Mouse (Mus musculus): ENCODE data around the gene Usp17la.
"Not testable (repeated sequence)": the region's sequence is repeated elsewhere in the genome, so short reads cannot be mapped to it uniquely, and the experiment has no call there.

The Usp17la gene

DNA sequence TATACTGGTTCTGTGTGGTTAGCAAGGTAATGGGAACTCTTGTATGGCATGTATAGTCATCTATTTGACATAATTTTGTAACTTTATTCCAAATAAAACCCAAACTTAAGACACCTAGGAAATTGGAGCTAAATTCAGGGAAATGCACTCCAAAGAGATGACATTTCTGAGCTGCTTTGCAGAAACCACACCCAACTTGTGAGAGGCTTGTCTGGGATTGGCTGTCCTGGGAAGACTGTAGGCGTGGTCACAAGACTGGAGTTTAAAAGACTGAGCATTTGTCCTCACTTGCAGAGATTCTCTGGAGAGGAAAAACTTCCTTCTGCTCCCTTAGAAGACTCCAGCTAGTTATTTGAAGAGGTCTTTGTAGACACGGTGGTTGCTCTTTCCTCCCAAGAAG is at the start of gene Usp17la:
Gene Usp17la, plus strand, starts transcription at position 301 of the 400 bp plus-strand sequence.
- CTCF ChIA-PET: not testable (repeated sequence)

DNA sequence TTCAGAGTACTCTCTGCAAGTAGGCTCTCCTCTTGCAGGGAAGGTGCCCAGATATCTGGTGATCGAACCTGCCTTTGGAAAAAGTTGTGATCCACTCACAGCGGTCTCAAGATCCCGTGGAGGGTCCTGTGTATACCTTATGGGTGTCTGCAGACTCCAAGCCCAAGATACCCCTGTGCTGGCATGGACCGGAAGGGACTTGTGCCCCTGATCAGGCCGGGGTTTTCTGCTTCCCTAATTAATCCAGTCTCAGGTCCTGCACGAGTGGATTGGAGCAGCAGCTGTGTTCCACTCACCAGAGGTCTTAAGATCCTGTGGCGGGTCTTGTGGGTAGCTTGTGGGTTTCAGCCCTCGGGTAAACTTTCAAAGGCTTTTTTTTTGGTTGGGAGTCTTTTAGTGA is 46.5 kb upstream of the Usp17la start:
- CTCF ChIA-PET: not testable (repeated sequence)

- CTCF ChIA-PET: no interaction called here
These were observed 14.3 kb upstream of the Usp17la start, which contains the start of gene Usp17lb for GRCm38 (mm10) chr7:104842503-104842902. TSS of gene Usp17lb (minus strand) at chr7:104842603.

DNA sequence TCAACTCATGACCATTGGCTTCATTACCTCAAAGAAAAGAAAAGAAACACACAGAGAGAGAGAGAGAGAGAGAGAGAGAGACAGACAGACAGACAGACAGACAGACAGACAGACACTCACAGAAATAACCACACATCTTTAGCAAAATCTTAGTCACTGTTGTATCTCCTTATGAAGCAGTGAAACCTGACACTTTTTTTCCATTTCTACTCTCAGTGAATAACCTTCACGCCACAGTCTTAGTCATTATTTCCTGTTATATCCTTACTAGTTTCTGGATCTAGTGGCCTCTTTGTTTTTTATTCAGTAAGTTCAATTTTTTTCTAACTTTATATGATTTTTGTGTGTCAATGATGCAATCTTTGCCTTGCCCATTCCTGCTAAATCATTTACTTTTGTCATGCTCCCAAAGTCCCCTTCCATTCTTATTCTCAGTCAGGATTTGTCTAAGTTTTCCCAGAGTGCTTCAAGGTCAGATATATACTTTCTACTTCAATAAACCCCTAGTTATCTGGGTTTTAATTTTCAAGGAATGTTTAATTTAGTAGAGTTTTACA is 13.0 kb upstream of the Usp17la start:
- CTCF ChIA-PET: no interaction called here

DNA sequence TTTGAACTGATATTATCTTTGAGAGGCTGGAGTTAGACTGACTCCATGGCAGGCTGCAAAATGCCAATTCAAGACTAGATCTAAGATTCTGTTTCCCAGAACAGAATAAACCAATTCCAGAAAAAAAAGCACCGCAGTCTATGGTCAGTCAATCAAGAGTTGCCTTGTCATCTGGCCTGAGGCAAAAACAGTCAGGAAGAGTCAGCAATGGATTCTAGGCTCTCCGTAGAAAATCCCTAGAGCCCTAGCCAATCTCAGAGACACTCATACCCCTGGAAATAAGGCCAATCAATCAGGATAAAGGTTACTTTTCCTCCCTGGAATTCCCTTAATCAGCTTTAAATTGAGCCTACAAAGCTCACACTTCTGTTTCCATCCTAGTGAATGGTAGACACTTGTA is 5.3 kb upstream of the Usp17la start:
- CTCF ChIA-PET: not testable (repeated sequence)

GRCm38 (mm10) chr7:104855248-104855750 is 1.5 kb upstream of the Usp17la start:
- CTCF ChIA-PET: no interaction called here

DNA sequence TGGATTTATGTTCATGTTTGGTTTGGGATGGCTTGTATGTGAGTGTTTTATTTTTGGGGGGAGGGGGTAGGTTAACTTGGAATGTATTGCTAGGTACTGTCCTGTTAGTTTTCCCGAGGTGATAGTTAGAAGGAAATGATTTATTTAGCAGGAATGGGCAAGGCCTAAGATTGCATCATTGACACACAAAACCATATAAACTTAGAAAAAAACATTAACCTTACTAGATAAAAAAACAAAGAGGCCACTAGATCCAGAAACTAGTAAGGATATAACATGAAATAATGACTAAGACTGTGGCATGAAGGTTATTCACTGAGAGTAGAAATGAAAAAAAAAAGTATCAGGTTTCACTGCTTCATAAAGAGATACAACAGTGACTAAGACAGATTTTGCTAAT is 874 bp downstream of the Usp17la start:
- CTCF ChIA-PET: no interaction called here

GRCm38 (mm10) chr7:104861381-104861780 is 4.6 kb downstream of the Usp17la start:
- CTCF ChIA-PET: no interaction called here

DNA sequence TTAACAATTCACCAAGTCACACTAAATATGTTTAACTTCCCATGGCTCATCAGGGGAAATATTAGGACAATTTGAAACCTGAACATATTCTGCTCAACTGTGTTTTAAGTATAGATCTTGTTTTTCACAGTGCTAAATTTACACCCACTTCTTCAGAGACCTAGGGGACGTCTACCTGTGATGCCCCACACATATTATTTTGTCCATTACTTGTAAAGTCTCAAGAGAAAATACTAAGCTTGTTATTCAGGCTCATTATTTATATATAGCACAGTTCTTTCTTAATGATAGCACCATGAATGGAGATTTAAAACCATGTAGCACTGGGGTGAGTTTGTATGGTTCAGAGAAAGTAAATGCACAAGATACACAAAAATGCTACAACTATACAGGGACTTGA is 20.9 kb downstream of the Usp17la start, which contains the start of gene Olfr665:
Gene Olfr665, plus strand, starts transcription at position 301 of the 400 bp plus-strand sequence.
- CTCF ChIA-PET: no interaction called here

DNA sequence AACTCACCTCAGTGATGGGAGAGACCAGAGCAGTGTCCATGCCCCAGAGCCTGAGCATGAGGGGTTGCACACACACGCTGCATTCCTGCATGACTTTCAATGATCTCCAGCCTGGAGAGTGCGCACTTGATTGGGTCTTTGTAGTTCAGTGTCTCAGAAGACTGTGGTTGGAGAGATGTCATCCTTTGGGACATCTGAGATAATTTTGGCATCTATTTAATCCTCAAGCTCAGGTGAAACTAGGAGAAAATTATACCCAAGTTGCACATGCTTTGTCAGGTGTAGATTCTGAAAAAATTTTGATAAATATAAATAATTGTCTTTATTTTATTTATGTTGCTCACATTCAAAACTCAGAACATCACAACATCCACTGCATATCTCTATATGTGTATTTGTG is 39.0 kb downstream of the Usp17la start, which contains the start of gene Olfr666:
Gene Olfr666, minus strand, starts transcription at position 101 of the 400 bp plus-strand sequence.
- CTCF ChIA-PET: no interaction called here
